In the genomic region with DNA sequence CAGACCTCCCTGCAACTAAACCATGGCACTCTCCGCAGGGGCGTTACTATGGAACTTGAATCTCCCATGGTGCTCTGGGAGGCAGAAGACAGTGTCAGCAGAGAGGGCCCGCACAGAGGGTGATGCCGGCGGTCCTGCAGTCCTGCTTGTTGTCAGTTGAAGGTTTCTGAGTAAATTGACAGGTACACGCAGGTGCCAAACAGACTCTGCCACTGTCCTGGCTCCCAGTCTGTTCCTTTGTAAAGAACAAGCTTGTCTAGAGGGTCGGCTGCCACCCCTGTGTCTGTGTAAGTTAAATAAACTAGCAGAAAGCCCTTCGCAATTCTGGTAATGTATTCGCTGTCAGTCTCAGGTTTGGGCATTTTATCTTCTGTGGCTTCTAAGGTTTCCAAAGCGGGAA, we compare ENCODE assay signal across 19 mouse cellular contexts.
DNase-seq lines count a peak whose midpoint lies in the region; ATAC-seq and TF ChIP-seq lines count a peak whose summit lies in the region.
"Had no signal": no experiment of that assay in that cellular context is flagged by ENCODE, and none has a peak within 500 bp of the region (broad histone marks: within the 10 kb centered on the region; RNA-seq: fewer than 3 reads in every experiment).

No protein-coding gene starts in this region.

- WGBS in heart, embryonic 13.5 days = 35% methylated on average over 10 of the region's 10 CpGs
- 29% methylated on average over 10 of the region's 10 CpGs for WGBS in stomach, embryonic 14.5 days
- WGBS in stomach, postnatal 0 days = 31% methylated on average over 10 of the region's 10 CpGs
- WGBS in forebrain, postnatal 0 days = 43% methylated on average over 10 of the region's 10 CpGs

- DNase-seq in heart, adult 18-20 months = no peak
- DNase-seq in stomach, postnatal 0 days (ENCODE audit: low spot score) = no peak
- DNase-seq in forebrain, postnatal 0 days = no peak
- no peak for DNase-seq in cerebellum, postnatal 4 days (ENCODE audit: low spot score in 2 of 2)
- DNase-seq in gastrocnemius, postnatal 14 days = no peak
- DNase-seq: cerebellum, adult 11-12 months; kidney, adult 11 months; kidney, postnatal 10 days; lung, adult 2 months; lung, postnatal 36 days; retina, postnatal 1 day; spleen, adult 18-20 months; thymus, postnatal 25 days had no signal

- H3K4me1 ChIP-seq in heart, embryonic 13.5 days = no peaks in the 10 kb centered on the region
- no peaks in the 10 kb centered on the region for H3K4me1 ChIP-seq in stomach, embryonic 14.5 days (ENCODE audit: control insufficient read depth, insufficient read depth, low read length)
- H3K4me1 ChIP-seq in stomach, postnatal 0 days (replicated peaks; ENCODE audit: control insufficient read depth, insufficient read depth) = no peaks in the 10 kb centered on the region
- no peaks in the 10 kb centered on the region for H3K4me1 ChIP-seq in forebrain, postnatal 0 days (ENCODE audit: insufficient read depth)

- H3K4me3 ChIP-seq in heart, embryonic 13.5 days = no peak overlapping the region
- no peak overlapping the region for H3K4me3 ChIP-seq in stomach, embryonic 14.5 days (ENCODE audit: low read depth, low read length)
- no peak overlapping the region for H3K4me3 ChIP-seq in stomach, postnatal 0 days (ENCODE audit: low read depth, low read length)
- no peak overlapping the region for H3K4me3 ChIP-seq in forebrain, postnatal 0 days (ENCODE audit: low read depth, low read length)
- H3K4me3 ChIP-seq: layer of hippocampus, adult 2 months; limb, embryonic 10.5 days had no signal

- no peak overlapping the region for H3K27ac ChIP-seq in heart, embryonic 13.5 days (replicated peaks)
- no peak overlapping the region for H3K27ac ChIP-seq in stomach, embryonic 14.5 days (ENCODE audit: low read length)
- H3K27ac ChIP-seq in stomach, postnatal 0 days (replicated peaks) = no peak overlapping the region
- H3K27ac ChIP-seq in forebrain, postnatal 0 days (ENCODE audit: low read depth, low read length) = no peak overlapping the region
- H3K27ac ChIP-seq: layer of hippocampus, adult 2 months; limb, embryonic 10.5 days had no signal

- H3K36me3 ChIP-seq in heart, embryonic 13.5 days = no peaks in the 10 kb centered on the region
- no peaks in the 10 kb centered on the region for H3K36me3 ChIP-seq in stomach, embryonic 14.5 days (ENCODE audit: control insufficient read depth, insufficient read depth, low read length)
- H3K36me3 ChIP-seq in stomach, postnatal 0 days (ENCODE audit: control insufficient read depth, insufficient read depth, low read length) = no peaks in the 10 kb centered on the region
- no peaks in the 10 kb centered on the region for H3K36me3 ChIP-seq in forebrain, postnatal 0 days (ENCODE audit: insufficient read depth)
- H3K36me3 ChIP-seq: G1E; limb, embryonic 10.5 days had no signal

- no peak for ATAC-seq in heart, embryonic 13.5 days (ENCODE audit: extremely low read depth, insufficient number of reproducible peaks, low FRiP score, low TSS enrichment)
- ATAC-seq in stomach, embryonic 14.5 days (ENCODE audit: insufficient number of reproducible peaks, insufficient read depth, low FRiP score, low read depth) = no peak
- ATAC-seq in stomach, postnatal 0 days (ENCODE audit: low FRiP score, low TSS enrichment) = no peak
- no peak; the same call in 1 of the 2 replicates for ATAC-seq in forebrain, postnatal 0 days

- intact Hi-C loops in gastrocnemius, postnatal 14 days (cut with DNase I; ENCODE audit: low total_unique reads) = no loop called here

- peak overlapping the region; percentile 38 for H3K4me2 ChIP-seq in heart, embryonic 13.5 days
- H3K4me2 ChIP-seq in stomach, embryonic 14.5 days (replicated peaks; ENCODE audit: low read depth, low read length) = peak overlapping the region; percentile 12; the same call in 1 of the 2 replicates
- no peak overlapping the region for H3K4me2 ChIP-seq in stomach, postnatal 0 days (replicated peaks; ENCODE audit: low read depth)
- peak overlapping the region; percentile 31 for H3K4me2 ChIP-seq in forebrain, postnatal 0 days (ENCODE audit: low read depth)
- H3K4me2 ChIP-seq: liver, embryonic 11.5 days had no signal

- H3K9ac ChIP-seq in heart, embryonic 13.5 days = no peak overlapping the region
- no peak overlapping the region for H3K9ac ChIP-seq in stomach, embryonic 14.5 days (replicated peaks; ENCODE audit: low read depth, low read length)
- no peak overlapping the region for H3K9ac ChIP-seq in stomach, postnatal 0 days (ENCODE audit: low read length)
- no peak overlapping the region for H3K9ac ChIP-seq in forebrain, postnatal 0 days

- no peak for TF ChIP-seq EP300 in stomach, postnatal 0 days (optimal IDR thresholded peaks at IDR 0.05)

- no peak for TF ChIP-seq CTCF in stomach, postnatal 0 days (IDR thresholded peaks at IDR 0.05; ENCODE audit: low read depth)
- TF ChIP-seq CTCF in forebrain, postnatal 0 days (IDR thresholded peaks at IDR 0.05; ENCODE audit: low read depth) = no peak

- H3K9me3 ChIP-seq in heart, embryonic 13.5 days = no peaks in the 10 kb centered on the region
- no peaks in the 10 kb centered on the region for H3K9me3 ChIP-seq in stomach, embryonic 14.5 days (ENCODE audit: control insufficient read depth, low read depth, low read length)
- H3K9me3 ChIP-seq in stomach, postnatal 0 days (ENCODE audit: control insufficient read depth, low read length) = no peaks in the 10 kb centered on the region
- H3K9me3 ChIP-seq in forebrain, postnatal 0 days (ENCODE audit: low read length) = no peaks in the 10 kb centered on the region
- H3K9me3 ChIP-seq: limb, embryonic 10.5 days had no signal

- H3K27me3 ChIP-seq in heart, embryonic 13.5 days (replicated peaks) = no peaks in the 10 kb centered on the region
- H3K27me3 ChIP-seq in stomach, embryonic 14.5 days (ENCODE audit: control insufficient read depth, insufficient read depth, low read length) = no peaks in the 10 kb centered on the region
- no peaks in the 10 kb centered on the region for H3K27me3 ChIP-seq in stomach, postnatal 0 days (ENCODE audit: control insufficient read depth, insufficient read depth, low read length)
- H3K27me3 ChIP-seq in forebrain, postnatal 0 days (ENCODE audit: insufficient read depth, low read length) = no peaks in the 10 kb centered on the region
